Mouse (Mus musculus) spleen, postnatal 4 days (tissue): ENCODE results near the gene Phldb1.
"Not testable (repeated sequence)": the region's sequence is repeated elsewhere in the genome, so short reads cannot be mapped to it uniquely, and the experiment has no call there.

Experiments
- DNase-seq, 2 experiments: peaks; one replicate each; pipeline ENCODE4 v3.0.0; 2022; ENCODE audit warnings: low spot score in 2 of 2

The Phldb1 gene

DNA sequence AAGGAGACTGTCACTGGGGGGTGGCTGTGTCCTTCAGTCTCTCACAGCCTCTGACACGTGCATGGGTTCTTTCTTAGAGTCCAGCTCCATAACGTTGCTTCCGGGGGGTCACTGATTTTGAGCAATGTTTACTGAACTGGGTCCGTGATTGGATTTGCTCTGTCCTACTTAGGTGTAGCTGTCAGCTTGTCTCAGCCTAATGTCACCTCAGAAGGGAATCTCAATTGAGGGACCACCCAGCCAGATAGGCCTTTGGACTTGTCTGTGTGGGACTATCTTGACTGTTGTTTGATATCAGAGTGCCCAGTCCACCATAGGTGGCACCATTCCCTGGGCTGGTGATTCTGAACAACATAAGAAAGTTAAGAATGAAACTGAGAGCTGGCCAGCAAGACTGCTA is 81.1 kb downstream of the Phldb1 start:
- no peak for DNase-seq

- DNase-seq = peak; percentile 71 to 87
Observed at GRCm38 (mm10) chr9:44652027-44652426, 83.0 kb downstream of the Phldb1 start.

- no peak for DNase-seq
Observed at GRCm38 (mm10) chr9:44648881-44649281, 86.1 kb downstream of the Phldb1 start.

- DNase-seq = no peak
Observed at GRCm38 (mm10) chr9:44647656-44648055, 87.3 kb downstream of the Phldb1 start.

DNA sequence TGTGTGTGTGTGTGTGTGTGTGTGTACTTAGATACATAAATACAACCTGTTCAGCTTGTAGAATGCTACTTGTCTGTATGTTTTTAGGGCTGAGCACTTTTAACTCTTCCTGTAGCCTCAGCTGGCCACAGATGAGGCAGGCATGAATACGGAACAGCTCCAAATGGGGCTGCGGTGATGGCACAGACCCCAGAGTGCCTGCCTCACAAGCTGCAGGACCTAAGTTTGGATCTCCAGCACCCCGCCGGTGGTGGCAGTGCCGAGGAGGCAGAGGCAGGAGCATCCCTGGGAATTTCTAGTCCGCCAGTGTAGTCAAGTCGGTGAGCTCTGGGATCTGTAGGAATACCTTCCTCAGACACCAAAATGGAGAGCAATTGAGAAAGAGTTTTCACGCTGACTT is 88.0 kb downstream of the Phldb1 start:
- no peak for DNase-seq

DNA sequence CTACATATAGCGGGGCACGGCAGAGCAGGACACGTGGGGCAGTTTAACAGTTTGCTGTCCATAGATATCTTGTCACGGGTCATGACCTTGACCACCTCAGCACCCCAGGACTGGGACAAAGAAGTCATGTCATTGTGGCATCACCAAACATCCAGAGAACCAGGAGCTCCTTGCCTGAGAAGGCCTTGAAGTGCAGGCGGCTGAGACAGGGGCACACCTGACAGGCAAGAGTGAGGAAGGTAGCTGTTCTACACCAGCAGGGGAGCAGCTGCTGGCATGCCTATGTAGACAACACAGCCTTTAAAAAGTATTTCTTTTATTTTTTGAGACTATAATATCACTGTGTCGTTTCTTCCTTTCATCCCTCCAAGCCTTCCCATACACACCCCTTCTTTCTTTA is 88.6 kb downstream of the Phldb1 start:
- DNase-seq = no peak

DNA sequence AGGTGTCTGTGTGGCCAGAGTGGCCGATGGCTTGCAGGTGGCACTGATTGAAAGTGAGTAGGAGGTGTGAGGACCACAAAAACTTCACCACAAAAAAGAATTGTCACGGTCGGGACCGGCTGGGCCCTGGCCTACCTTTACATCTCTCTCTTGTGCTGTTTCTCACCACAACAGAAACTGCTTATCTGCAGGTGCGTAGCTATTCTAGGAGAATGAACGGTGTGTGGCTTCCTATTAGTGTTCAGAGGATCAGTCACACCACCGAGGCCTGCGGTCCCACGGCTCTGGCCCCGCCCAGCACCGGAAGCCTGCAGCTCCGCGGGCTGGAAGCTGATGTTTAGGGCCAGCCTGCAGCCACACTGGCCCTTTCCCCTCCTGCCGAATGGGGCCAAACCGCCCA is 89.1 kb downstream of the Phldb1 start:
- peak; percentile 68 to 83 for DNase-seq

GRCm38 (mm10) chr9:44645481-44645880 is 89.5 kb downstream of the Phldb1 start:
- no peak for DNase-seq

DNA sequence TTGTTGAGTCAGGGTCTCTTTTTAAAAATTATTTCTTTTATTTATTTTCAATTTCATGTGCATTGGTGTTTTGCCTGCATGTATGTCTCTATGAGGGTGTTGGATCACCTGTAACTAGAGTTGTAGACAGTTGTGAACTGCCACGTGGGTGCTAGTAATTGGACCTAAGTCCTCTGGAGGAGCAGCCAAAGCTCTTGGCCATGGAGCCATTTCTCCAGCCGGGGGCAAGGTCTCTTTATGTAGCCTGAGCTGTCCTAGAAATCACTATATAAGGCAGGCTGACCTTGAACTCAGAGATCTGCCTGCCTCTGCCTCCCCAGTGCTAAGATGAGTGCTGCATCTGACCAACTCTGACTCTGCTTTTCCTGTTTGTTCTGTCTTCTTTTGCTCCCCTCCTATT is 90.8 kb downstream of the Phldb1 start:
- DNase-seq = no peak

- DNase-seq = no peak
Observed at GRCm38 (mm10) chr9:44643103-44643502, 91.9 kb downstream of the Phldb1 start.

DNA sequence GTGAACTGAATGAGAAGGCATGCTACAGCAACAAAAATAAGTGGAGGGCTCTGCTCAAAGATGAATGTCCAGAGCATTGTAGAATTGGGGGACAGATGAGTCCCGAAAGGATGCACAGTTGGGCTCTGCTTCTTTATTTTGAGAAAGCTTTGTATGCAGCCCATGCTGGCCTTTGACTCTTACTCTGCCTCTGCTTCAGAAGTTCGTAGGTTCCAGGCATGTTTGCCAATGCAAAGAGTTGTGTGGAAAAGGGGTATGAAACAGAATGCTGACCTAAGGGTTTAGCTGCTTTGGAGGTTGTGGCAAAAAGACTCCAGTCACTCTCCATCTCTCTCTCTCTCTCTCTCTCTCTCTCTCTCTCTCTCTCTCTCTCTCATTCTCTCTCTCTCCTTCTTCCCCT is 93.4 kb downstream of the Phldb1 start:
- no peak for DNase-seq

DNA sequence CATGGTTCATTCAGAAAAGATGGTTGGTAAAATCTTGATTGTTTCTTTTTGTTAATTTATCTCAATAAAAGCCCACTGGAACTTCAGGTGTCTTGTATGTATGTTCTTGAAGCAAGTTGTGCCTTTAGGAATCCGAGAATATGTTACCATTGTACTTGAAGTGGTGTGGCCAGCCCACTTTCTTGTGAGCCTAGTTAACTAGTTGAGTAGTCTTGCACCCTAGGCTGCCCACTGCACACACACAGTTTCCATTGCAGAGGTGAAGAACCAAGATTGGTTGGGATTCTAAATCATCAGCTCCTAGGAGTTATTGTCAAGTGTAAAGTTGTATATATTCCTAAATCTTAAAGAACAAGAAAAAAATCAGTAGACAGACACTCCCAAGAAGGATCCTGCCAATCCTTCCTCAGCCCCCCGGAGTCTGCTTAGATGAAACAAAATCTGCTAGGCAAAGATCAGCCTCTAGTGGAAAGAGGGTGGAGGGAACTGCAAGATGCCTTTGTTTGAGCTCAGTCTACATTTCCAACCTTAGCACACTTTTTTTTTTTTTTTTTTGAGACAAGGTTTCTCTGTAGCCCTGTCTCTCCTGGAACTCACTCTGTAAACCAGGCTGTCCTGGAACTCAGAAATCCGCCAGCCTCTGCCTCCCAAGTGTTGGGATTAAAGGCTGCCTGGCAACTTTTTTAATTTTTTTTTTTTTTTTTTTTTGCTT is 94.2 kb downstream of the Phldb1 start:
- DNase-seq = no peak

GRCm38 (mm10) chr9:44640028-44640427 is 95.0 kb downstream of the Phldb1 start:
- DNase-seq = not testable (repeated sequence)

- not testable (repeated sequence) for DNase-seq
Observed at GRCm38 (mm10) chr9:44638726-44639125, 96.3 kb downstream of the Phldb1 start.

GRCm38 (mm10) chr9:44637551-44638169 is 97.3 kb downstream of the Phldb1 start:
- DNase-seq = no peak
